Mouse (Mus musculus) erythroblast, embryonic 14.5 days (primary cell): ENCODE results near the gene Timm44.

ENCODE experiments used
- GATA1 ChIP-seq: IDR thresholded peaks from 2 replicates; pipeline ENCODE4 v1.6.1; 2012; ENCODE audit warnings: low read length, inconsistent platforms, mixed read lengths
- TAL1 ChIP-seq: IDR thresholded peaks from 3 replicates; pipeline ENCODE4 v1.6.1; 2012; ENCODE audit warnings: low read length, inconsistent platforms, mixed read lengths

DNA sequence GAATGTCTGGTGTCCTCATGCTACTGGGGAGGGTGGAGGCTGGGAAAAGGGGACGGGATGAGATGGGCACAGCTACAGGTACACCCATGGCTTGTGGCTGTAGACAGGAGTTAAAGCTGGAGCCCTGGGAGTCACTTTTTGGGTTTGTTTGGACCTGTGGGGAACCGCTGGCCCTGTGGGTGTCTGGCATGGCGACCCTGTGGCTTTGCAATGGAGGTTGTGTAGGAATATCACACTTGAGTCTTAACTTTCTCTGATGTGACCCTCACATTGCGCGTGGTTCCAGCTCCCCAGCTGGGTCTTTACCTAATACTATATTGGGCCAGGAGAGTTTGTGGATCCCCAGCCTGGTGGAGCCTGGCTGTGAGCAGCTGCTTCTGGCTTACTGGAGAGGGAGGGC lies 30.7 kb downstream of the Timm44 start:
- TF ChIP-seq TAL1 (no peak), GATA1 (no peak)
